Comparison of ENCODE assay signal across 12 mouse cellular contexts in the genomic region with DNA sequence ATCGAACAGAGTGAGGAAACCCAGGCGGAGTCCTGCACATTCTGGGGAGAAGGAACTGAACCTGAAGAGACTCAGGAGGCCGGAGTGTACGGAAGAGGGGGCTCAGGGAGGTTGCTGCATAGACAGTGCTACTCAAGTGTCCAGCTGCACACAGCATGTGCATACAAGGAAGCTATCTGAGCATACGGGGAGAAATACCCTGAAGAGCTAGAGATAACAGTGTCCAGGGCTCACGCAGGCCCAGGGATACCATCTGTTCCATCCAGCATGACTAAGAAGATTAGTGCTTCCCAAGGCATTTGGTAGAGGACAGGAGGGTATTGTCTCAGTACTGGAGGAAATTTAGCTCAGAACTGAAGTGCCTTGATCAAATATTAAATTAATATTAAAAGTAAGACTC. TPM values are rescaled to one million over a fixed set of nuclear protein-coding genes. Genes with fewer than 3 reads are reported as not detected.
DNase-seq lines count a peak whose midpoint lies in the region; ATAC-seq lines count a peak whose summit lies in the region.
"Had no signal": no experiment of that assay in that cellular context is flagged by ENCODE, and none has a peak within 500 bp of the region (broad histone marks: within the 10 kb centered on the region; RNA-seq: fewer than 3 reads in every experiment).

No protein-coding gene starts in this region.

- no peak overlapping the region for H3K4me3 ChIP-seq in embryonic facial prominence, embryonic 14.5 days (ENCODE audit: low read depth, low read length)
- H3K4me3 ChIP-seq in embryonic facial prominence, embryonic 10.5 days, result no peak overlapping the region
- no peak overlapping the region for H3K4me3 ChIP-seq in midbrain, embryonic 13.5 days (replicated peaks)
- no peak overlapping the region for H3K4me3 ChIP-seq in neural tube, embryonic 15.5 days (replicated peaks)

- H3K9me3 ChIP-seq in embryonic facial prominence, embryonic 14.5 days (ENCODE audit: control insufficient read depth, low read length), result no peaks in the 10 kb centered on the region
- H3K9me3 ChIP-seq in embryonic facial prominence, embryonic 10.5 days, result no peaks in the 10 kb centered on the region
- no peaks in the 10 kb centered on the region for H3K9me3 ChIP-seq in midbrain, embryonic 13.5 days
- no peaks in the 10 kb centered on the region for H3K9me3 ChIP-seq in neural tube, embryonic 15.5 days (replicated peaks)

- no peak overlapping the region for H3K27ac ChIP-seq in embryonic facial prominence, embryonic 14.5 days (replicated peaks; ENCODE audit: low read depth, low read length)
- no peak overlapping the region for H3K27ac ChIP-seq in embryonic facial prominence, embryonic 10.5 days (replicated peaks)
- peak overlapping the region; percentile 65 for H3K27ac ChIP-seq in midbrain, embryonic 13.5 days
- no peak overlapping the region for H3K27ac ChIP-seq in neural tube, embryonic 15.5 days (replicated peaks)

- H3K4me1 ChIP-seq in embryonic facial prominence, embryonic 14.5 days (ENCODE audit: control insufficient read depth, insufficient read depth, low read length), result no peaks in the 10 kb centered on the region
- peaks cover 12% of the 10 kb centered on the region; the same call in 1 of the 2 replicates for H3K4me1 ChIP-seq in embryonic facial prominence, embryonic 10.5 days
- H3K4me1 ChIP-seq in midbrain, embryonic 13.5 days (replicated peaks), result peaks cover 5% of the 10 kb centered on the region; the same call in 1 of the 2 replicates
- H3K4me1 ChIP-seq in neural tube, embryonic 15.5 days, result no peaks in the 10 kb centered on the region

- intact Hi-C loops in heart, postnatal 36 days (cut with DNase I), result no loop called here

- WGBS in embryonic facial prominence, embryonic 14.5 days, result 71% methylated on average over 6 of the region's 6 CpGs
- WGBS in embryonic facial prominence, embryonic 10.5 days, result 75% methylated on average over 6 of the region's 6 CpGs
- WGBS in midbrain, embryonic 13.5 days, result 48% methylated on average over 6 of the region's 6 CpGs
- WGBS in neural tube, embryonic 15.5 days, result 76% methylated on average over 6 of the region's 6 CpGs

- DNase-seq in embryonic facial prominence, embryonic 14.5 days (ENCODE audit: low spot score), result peak; percentile 13
- DNase-seq in embryonic facial prominence, embryonic 10.5 days (ENCODE audit: low spot score), result no peak
- peak; percentile 48 for DNase-seq in Muller cell, postnatal 12 days (ENCODE audit: inconsistent ontology term)
- peak; percentile 12 to 17 for DNase-seq in cerebellum, postnatal 36 days
- no peak for DNase-seq in frontal cortex, postnatal 14 days (ENCODE audit: low spot score in 2 of 2)
- DNase-seq in heart, postnatal 36 days, result no peak
- DNase-seq: adrenal gland, postnatal 36 days; lung, adult 18-20 months; right cerebral cortex, adult 18-20 months; thymus, adult 2 months had no signal

- no peak overlapping the region for H3K4me2 ChIP-seq in embryonic facial prominence, embryonic 14.5 days (ENCODE audit: low read depth, low read length)
- H3K4me2 ChIP-seq in midbrain, embryonic 13.5 days (replicated peaks), result no peak overlapping the region
- no peak overlapping the region for H3K4me2 ChIP-seq in neural tube, embryonic 15.5 days

- ATAC-seq in embryonic facial prominence, embryonic 14.5 days (ENCODE audit: low read depth), result no peak
- ATAC-seq in midbrain, embryonic 13.5 days, result peak; percentile 77
- no peak for ATAC-seq in neural tube, embryonic 15.5 days (ENCODE audit: low FRiP score)

- no peak overlapping the region for H3K9ac ChIP-seq in embryonic facial prominence, embryonic 14.5 days (ENCODE audit: low read depth, low read length)
- H3K9ac ChIP-seq in midbrain, embryonic 13.5 days (replicated peaks), result no peak overlapping the region
- no peak overlapping the region for H3K9ac ChIP-seq in neural tube, embryonic 15.5 days (replicated peaks)

- no peaks in the 10 kb centered on the region for H3K27me3 ChIP-seq in embryonic facial prominence, embryonic 14.5 days (replicated peaks; ENCODE audit: control insufficient read depth, insufficient read depth, low read length)
- no peaks in the 10 kb centered on the region for H3K27me3 ChIP-seq in embryonic facial prominence, embryonic 10.5 days (replicated peaks; ENCODE audit: low read depth, poor library complexity, severe bottlenecking)
- no peaks in the 10 kb centered on the region for H3K27me3 ChIP-seq in midbrain, embryonic 13.5 days
- H3K27me3 ChIP-seq in neural tube, embryonic 15.5 days (replicated peaks), result no peaks in the 10 kb centered on the region

- H3K36me3 ChIP-seq in embryonic facial prominence, embryonic 14.5 days (ENCODE audit: control insufficient read depth, insufficient read depth, low read length), result no peaks in the 10 kb centered on the region
- H3K36me3 ChIP-seq in embryonic facial prominence, embryonic 10.5 days (replicated peaks), result no peaks in the 10 kb centered on the region
- H3K36me3 ChIP-seq in midbrain, embryonic 13.5 days, result no peaks in the 10 kb centered on the region
- no peaks in the 10 kb centered on the region for H3K36me3 ChIP-seq in neural tube, embryonic 15.5 days

RNA-seq across cellular contexts. Expression of gene Ahcy, which starts 29.3 kb away (rescaled TPM):
- polyA plus RNA-seq in embryonic facial prominence, embryonic 14.5 days (2014; fragmentation: Nextera tagmentation; extraction: Ambion mirVana), result 63.4 and 70.1 TPM in 2 replicates
- 105 and 109 TPM in 2 replicates for polyA plus RNA-seq in embryonic facial prominence, embryonic 10.5 days (2016; fragmentation: Nextera tagmentation; extraction: Ambion mirVana)
- polyA plus RNA-seq in midbrain, embryonic 13.5 days (2015; fragmentation: Nextera tagmentation; extraction: Ambion mirVana), result 44.6 and 45.2 TPM in 2 replicates
- polyA plus RNA-seq in neural tube, embryonic 15.5 days (2015; fragmentation: Nextera tagmentation; extraction: Ambion mirVana), result 30.9 and 44.6 TPM in 2 replicates
- 10 to 100 TPM; 10.8 to 14.5 TPM for total RNA-seq in heart, postnatal 36 days (2021)

RNA-seq across cellular contexts. Expression of gene Itch, which starts 29.7 kb away (rescaled TPM):
- 45.4 and 48.8 TPM in 2 replicates for polyA plus RNA-seq in embryonic facial prominence, embryonic 14.5 days (2014; fragmentation: Nextera tagmentation; extraction: Ambion mirVana)
- 58.2 TPM in 2 replicates for polyA plus RNA-seq in embryonic facial prominence, embryonic 10.5 days (2016; fragmentation: Nextera tagmentation; extraction: Ambion mirVana)
- polyA plus RNA-seq in midbrain, embryonic 13.5 days (2015; fragmentation: Nextera tagmentation; extraction: Ambion mirVana), result 56.9 and 57.5 TPM in 2 replicates
- 41.2 and 44.4 TPM in 2 replicates for polyA plus RNA-seq in neural tube, embryonic 15.5 days (2015; fragmentation: Nextera tagmentation; extraction: Ambion mirVana)
- 10 to 100 TPM; 27.5 to 28.5 TPM for total RNA-seq in heart, postnatal 36 days (2021)

Comparison
In these comparisons a context has a peak if more than half of its experiments do, and no peak if none do; other contexts are left out.
1. DNase-seq: peak in embryonic facial prominence, embryonic 14.5 days (single experiment), Muller cell, postnatal 12 days (single experiment) and cerebellum, postnatal 36 days (2 of 2); none in embryonic facial prominence, embryonic 10.5 days (single experiment), frontal cortex, postnatal 14 days (0 of 2) and heart, postnatal 36 days (0 of 2).